Mouse (Mus musculus) thymus, adult 2 months (tissue): Measurements from ENCODE around the gene Clcn5. TPM values are rescaled to one million over a fixed set of nuclear protein-coding genes. Genes with fewer than 3 reads are reported as not detected.

ENCODE experiments used
- DNase-seq: peaks from one replicate; pipeline ENCODE4 v3.0.0; 2021
- H3K27ac ChIP-seq: fragments of 200-500 bp; 2 replicates; pipeline ENCODE4 v1.5.1; 2012; ENCODE audit warnings: low read length, control low read depth; ENCODE audit not compliant: control insufficient read depth, insufficient read depth
- H3K27me3 ChIP-seq: fragments of 200-500 bp; 2 replicates; pipeline ENCODE4 v1.6.1; 2012; ENCODE audit warnings: mild to moderate bottlenecking, low read length, moderate library complexity, mixed read lengths; ENCODE audit not compliant: control insufficient read depth, insufficient read depth
- H3K36me3 ChIP-seq: fragments of 200-500 bp; 2 replicates; pipeline ENCODE4 v1.6.1; 2012; ENCODE audit warnings: mild to moderate bottlenecking, low read length, moderate library complexity; ENCODE audit not compliant: control insufficient read depth, insufficient read depth
- H3K4me1 ChIP-seq: fragments of 200-500 bp; replicated peaks from 2 replicates; pipeline ENCODE4 v1.6.1; 2012; ENCODE audit warnings: low read length; ENCODE audit not compliant: control insufficient read depth, insufficient read depth
- H3K4me3 ChIP-seq: fragments of 200-500 bp; 2 replicates; pipeline ENCODE4 v1.5.1; 2012; ENCODE audit warnings: mild to moderate bottlenecking, low read length, control low read depth, moderate library complexity; ENCODE audit not compliant: control insufficient read depth, insufficient read depth
- CTCF ChIP-seq: fragments of 200-500 bp; IDR thresholded peaks from 2 replicates; pipeline ENCODE4 v1.5.1; 2012; ENCODE audit warnings: mild to moderate bottlenecking, control low read depth, low read length, moderate library complexity, borderline replicate concordance; ENCODE audit not compliant: control insufficient read depth, poor library complexity, insufficient read depth; ENCODE audit errors: extremely low read depth
- POLR2A ChIP-seq: fragments of 200-500 bp; IDR thresholded peaks from 2 replicates; pipeline ENCODE4 v1.6.1; 2012; ENCODE audit warnings: mild to moderate bottlenecking, low read length, control low read depth, moderate library complexity; ENCODE audit not compliant: control insufficient read depth, poor library complexity, insufficient read depth; ENCODE audit errors: extremely low read depth
- WGBS: fragments of 180-500 bp; shearing (Covaris S2); methylation state at CpG from one replicate; pipeline ENCODE4 v1.1.7; 2018; 5-methylcytosine and 5-hydroxymethylcytosine counted together
- polyA plus RNA-seq: library from polyadenylated mRNA; depleted of rRNA; stranded (reverse); fragments of >200 nt; gene quantifications from 2 replicates; pipeline ENCODE4 v1.2.3, GENCODE M21; 2012; rRNA removed

Gene Clcn5
- polyA plus RNA-seq, 1 experiment, result 3.2 TPM

DNA sequence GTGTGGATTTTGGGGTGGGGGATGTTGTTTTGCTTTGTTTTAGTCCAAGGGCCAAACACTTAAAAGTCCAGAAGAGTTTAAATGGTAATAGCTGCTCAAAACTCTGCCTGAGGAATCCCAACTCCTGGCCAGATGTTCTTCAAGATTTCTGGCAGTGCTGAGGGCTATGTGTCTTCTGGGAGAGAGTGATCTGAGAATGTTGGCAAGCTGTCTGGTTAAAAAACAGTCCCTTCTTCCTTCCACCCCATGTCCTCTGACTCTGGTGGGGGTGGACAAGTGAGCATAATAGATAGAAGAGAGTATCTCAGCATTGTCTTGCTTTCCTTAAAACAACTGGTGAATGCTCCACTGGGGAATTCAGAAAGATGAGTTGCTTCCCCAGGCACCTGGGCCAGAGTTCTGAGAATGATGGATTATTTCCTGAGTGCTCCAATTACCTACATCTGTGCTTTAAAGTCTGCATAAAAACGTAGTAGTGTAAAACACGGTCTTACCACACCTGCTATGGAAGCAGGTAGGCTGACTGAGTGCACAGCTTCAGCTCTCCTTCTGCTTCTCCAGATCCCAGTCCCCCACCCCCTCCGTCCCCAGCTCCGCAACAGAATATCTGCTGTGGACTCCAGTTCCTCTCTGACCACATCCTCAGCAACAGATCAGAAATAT, 197.4 kb downstream of the Clcn5 start:
- no peak for DNase-seq
- Histone ChIP-seq H3K4me1 (no peaks in the 10 kb centered on the region), H3K36me3 (no peaks in the 10 kb centered on the region), H3K4me3 (no peak overlapping the region), H3K27ac (no peak overlapping the region), H3K27me3 (no peaks in the 10 kb centered on the region)
- WGBS, result 48% methylated on average over 4 of the region's 4 CpGs
- TF ChIP-seq CTCF (no peak), POLR2A (no peak)

GRCm38 (mm10) chrX:7114885-7115284, 204.3 kb downstream of the Clcn5 start:
- no peaks in the 10 kb centered on the region for H3K36me3 ChIP-seq
- no peak for TF ChIP-seq POLR2A
- TF ChIP-seq CTCF, result no peak
- 97% methylated on average over 3 of the region's 3 CpGs for WGBS

More at GRCm38 (mm10) chrX:7114885-7115284, 204.3 kb downstream of the Clcn5 start:
- H3K4me3 ChIP-seq, result no peak overlapping the region
- H3K27ac ChIP-seq, result no peak overlapping the region
- no peaks in the 10 kb centered on the region for H3K4me1 ChIP-seq
- H3K27me3 ChIP-seq, result no peaks in the 10 kb centered on the region
- DNase-seq, result no peak

Other genes with a start within 250 kb of the Clcn5 start
- gene Usp27x, start 56.5 kb upstream of the Clcn5 start, polyA plus RNA-seq, result 0.64 and 0.73 TPM in 2 replicates